15 mouse cellular contexts compared by ENCODE assay signal in genomic region chr8:45264918-45265317, GRCm38 (mm10). TPM values are rescaled to one million over a fixed set of nuclear protein-coding genes. Genes with fewer than 3 reads are reported as not detected.
"Had no signal": no experiment of that assay in that cellular context is flagged by ENCODE, and none has a peak within 500 bp of the region (broad histone marks: within the 10 kb centered on the region; RNA-seq: fewer than 3 reads in every experiment).

No protein-coding gene starts in this region.

- H3K36me3 ChIP-seq: limb, embryonic 12.5 days; midbrain, embryonic 12.5 days had no signal

- DNase-seq: kidney, adult 11 months; kidney, adult 9 months; kidney, postnatal 14 days; layer of hippocampus, postnatal 36 days; lung, adult 18-20 months; right cerebral cortex, postnatal 14 days; thymus, adult 18-20 months; thymus, postnatal 14 days had no signal

- H3K4me3 ChIP-seq: limb, embryonic 12.5 days; midbrain, embryonic 12.5 days had no signal

- H3K9ac ChIP-seq: limb, embryonic 12.5 days; midbrain, embryonic 12.5 days had no signal

- H3K4me2 ChIP-seq: limb, embryonic 12.5 days; midbrain, embryonic 12.5 days had no signal

- H3K27me3 ChIP-seq: limb, embryonic 12.5 days; midbrain, embryonic 12.5 days had no signal

- H3K27ac ChIP-seq: limb, embryonic 12.5 days; midbrain, embryonic 12.5 days had no signal

- H3K4me1 ChIP-seq: limb, embryonic 12.5 days; midbrain, embryonic 12.5 days had no signal

RNA-seq across cellular contexts. Expression of gene F11, which starts 3.1 kb away (rescaled TPM):
- polyA plus RNA-seq: large intestine, adult 2 months; limb, embryonic 12.5 days; midbrain, embryonic 12.5 days; midbrain, postnatal 0 days; neural tube, embryonic 14.5 days; urinary bladder, adult 2 months had no signal

RNA-seq across cellular contexts. Expression of gene Klkb1, which starts 29.7 kb away (rescaled TPM):
- polyA plus RNA-seq: limb, embryonic 12.5 days; midbrain, embryonic 12.5 days had no signal

RNA-seq across cellular contexts. Expression of gene Gm45753, which starts 43.3 kb away (rescaled TPM):
- polyA plus RNA-seq: large intestine, adult 2 months; limb, embryonic 12.5 days; lung, embryonic 16.5 days; midbrain, embryonic 12.5 days; midbrain, postnatal 0 days; neural tube, embryonic 14.5 days; urinary bladder, adult 2 months had no signal
